Mouse (Mus musculus) spleen, postnatal 36 days (tissue): Measurements from ENCODE around the gene Acvr2b.
"Not testable (repeated sequence)": the region's sequence is repeated elsewhere in the genome, so short reads cannot be mapped to it uniquely, and the experiment has no call there.

Source experiments
- DNase-seq, 2 experiments: peaks; one replicate each; pipeline ENCODE4 v3.0.0; 2022; ENCODE audit warnings: low spot score in 2 of 2, mixed read lengths in 1 of 2

The Acvr2b gene

GRCm38 (mm10) chr9:119401801-119402214, at the start of gene Acvr2b:
Acvr2b (plus strand) TSS chr9:119402118.
- DNase-seq, result peak; percentile 70 to 77

- no peak for DNase-seq
These were observed 48.0 kb upstream of the Acvr2b start for GRCm38 (mm10) chr9:119353926-119354325.

- no peak for DNase-seq
These were observed 46.0 kb upstream of the Acvr2b start for GRCm38 (mm10) chr9:119355943-119356342.

DNA sequence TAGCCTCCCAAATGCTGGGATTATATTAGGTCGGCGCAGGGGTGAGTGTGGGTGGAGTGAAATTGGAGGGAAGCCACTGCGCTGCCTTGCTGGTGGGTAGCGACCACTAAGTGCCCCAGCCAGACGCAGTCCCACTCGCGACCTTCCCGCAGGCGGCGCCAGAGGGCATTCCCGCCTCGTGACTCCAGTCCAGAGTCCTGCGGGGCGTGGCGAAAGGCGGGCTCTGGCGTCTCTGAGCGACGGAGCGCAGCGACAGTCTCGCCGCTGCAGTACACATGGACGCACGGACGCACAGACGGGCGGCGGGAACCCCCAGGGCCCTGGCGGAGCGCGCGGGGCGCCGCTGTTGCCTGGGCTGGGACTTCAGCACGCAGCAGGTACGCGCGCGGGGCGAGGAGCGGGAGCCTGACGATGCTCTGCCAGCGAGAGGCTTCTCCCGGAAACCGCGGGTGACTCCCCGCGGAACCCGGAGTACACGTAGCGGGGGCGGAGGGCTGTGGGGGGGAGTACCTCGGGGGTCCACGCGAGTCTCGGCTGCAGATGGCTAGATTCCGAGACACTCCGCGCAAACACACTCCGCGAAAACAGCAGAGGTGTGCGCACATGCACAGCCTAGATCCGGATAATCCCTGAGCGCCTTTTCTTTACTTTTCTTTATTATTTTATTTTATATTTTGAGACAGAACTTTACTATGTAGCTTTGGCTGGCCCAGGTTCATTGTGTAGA, 44.4 kb upstream of the Acvr2b start, which contains the start of gene Xylb:
Gene Xylb, plus strand, starts transcription at position 51 of the 727 bp plus-strand sequence.
- DNase-seq, result peak; percentile 83 to 87

DNA sequence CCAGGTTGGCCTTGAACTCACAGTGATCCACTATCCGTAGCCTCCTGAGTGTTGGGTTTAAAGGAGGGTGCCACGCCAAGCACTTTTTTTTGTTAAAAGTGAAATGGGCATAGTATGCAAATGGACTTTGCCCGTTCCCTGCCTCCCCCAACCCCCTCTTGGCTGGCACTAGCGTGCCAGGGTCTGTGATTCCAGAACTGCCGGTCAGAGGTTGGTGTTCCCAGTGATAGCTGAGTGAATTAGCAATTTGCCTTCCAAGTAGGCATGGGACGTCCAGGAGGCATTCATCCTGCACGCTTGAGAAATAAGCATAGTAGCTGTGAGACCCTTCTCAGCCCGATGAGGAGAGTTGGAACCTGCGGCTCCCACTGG, 43.9 kb upstream of the Acvr2b start:
- no peak for DNase-seq

GRCm38 (mm10) chr9:119361416-119361815, 40.5 kb upstream of the Acvr2b start:
- no peak for DNase-seq

DNA sequence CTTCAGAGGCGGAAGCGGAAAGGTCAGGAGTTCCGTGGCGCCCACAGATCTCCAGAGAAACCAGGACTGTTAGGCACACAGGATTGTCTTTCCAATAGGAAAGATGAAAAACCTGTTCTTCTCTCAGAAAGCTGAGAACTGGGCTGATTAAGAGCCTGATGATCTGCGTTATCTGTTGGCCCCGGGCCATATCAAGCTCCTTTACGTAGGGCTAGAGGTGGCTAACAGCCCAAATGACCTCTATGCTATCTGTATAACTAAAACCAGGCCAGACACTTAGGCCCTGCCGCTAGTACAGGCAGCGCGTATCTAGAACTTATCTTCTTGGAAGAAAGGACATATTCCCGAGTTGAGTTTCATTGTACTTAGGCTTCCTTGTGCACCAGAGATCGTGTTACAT, 38.7 kb upstream of the Acvr2b start:
- DNase-seq, result no peak

DNA sequence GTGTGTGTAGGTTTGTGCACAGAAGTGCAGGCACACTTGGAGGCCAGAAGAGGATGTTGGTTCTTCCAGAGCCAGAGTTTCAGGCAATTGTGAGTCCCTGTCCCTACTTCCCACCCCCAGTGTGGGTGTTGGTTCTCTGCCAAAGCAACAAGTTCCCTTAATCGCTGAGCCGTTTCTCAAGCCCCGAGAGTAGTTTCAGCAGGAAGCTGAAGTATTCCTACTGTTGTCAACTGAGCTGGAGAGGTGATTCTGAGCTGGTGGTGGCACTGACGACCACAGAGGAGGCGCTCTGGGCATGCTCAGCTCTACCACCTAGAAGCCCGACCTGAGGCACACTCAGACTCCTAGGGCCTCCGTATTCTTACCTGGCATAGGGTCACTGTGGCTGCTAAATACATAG, 36.6 kb upstream of the Acvr2b start, which contains the start of gene Slc22a14:
Gene Slc22a14, minus strand, starts transcription at position 270 of the 400 bp plus-strand sequence.
- DNase-seq, result peak; percentile 26 to 27

GRCm38 (mm10) chr9:119368367-119368766, 33.6 kb upstream of the Acvr2b start:
- no peak for DNase-seq

- DNase-seq, result not testable (repeated sequence)
These were observed 31.1 kb upstream of the Acvr2b start for GRCm38 (mm10) chr9:119370770-119371169.

DNA sequence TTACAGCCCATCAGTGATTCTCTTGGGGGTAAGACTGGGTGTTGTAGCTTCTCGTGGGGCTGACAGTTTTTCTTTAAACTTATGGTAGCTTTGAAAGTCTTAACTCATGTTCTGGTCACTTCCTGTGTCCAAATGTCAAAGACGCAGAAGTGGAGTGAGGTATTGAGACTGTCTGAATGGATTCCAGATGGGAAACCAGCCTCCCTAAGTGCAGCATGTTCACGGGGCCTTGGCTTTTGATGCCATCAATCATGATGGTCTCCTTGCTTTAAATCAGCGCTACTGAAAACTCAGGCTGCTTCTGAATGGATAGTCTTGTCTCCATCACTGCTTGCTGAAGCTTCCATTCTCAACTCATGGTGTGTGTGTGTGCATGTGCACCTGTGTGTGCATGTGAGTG, 30.7 kb upstream of the Acvr2b start:
- no peak for DNase-seq

DNA sequence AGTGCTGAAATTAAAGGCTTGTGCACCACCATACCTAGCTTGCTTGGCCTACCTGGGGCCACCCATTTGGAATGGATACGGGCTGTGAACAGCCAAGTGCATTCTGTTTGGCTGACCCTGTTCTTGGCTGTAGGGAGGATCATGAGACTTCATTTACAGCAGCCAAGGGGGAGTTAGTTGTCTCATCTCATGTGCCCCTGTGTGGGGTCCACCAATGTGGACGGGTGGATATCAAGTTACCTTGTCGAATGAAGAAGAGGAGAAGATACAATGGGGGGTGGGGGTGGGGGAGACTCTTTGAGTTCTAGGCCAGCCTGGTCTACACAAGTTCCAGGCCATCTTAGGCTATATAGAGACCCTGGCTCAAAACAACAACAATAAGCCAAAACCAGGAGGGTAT, 26.9 kb upstream of the Acvr2b start:
- DNase-seq, result no peak

DNA sequence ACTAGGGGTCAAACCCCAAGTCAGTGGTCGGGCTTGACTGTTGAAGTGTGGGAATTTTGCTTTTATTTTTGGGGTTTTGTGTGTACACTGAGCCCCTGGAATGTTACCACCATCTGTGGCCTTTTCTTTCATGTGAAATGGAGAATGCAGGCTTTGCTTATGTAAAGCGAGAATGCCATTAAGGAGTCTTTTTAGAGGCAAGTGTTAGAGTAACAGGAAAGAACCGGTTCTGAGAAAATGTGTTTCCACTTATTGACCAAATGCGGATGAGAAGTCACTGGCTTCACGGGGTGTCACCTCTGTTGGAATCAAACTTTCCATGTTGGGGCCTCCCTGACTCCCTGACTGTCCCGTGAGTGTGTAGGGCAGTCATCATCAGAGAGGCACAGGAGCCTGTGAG, 26.4 kb upstream of the Acvr2b start:
- no peak for DNase-seq

DNA sequence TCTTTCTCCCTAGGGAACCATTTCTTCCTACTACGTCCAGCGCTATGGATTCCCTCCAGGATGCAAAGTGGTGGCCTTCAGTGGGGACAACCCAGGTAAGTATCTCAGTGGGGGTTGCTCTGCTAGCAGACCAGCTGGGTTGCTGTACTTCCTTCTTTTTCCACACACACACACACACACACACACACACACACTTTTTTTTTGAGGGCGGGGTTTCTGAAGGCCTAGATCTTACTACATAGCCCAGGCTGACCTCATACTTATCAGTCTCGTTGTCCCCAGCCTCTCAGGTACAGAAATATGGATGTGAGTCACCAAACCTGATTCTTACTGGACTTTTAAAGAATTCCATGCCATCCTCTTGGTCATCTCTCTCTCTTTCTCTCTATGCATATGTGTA, 23.7 kb upstream of the Acvr2b start:
- DNase-seq, result no peak

DNA sequence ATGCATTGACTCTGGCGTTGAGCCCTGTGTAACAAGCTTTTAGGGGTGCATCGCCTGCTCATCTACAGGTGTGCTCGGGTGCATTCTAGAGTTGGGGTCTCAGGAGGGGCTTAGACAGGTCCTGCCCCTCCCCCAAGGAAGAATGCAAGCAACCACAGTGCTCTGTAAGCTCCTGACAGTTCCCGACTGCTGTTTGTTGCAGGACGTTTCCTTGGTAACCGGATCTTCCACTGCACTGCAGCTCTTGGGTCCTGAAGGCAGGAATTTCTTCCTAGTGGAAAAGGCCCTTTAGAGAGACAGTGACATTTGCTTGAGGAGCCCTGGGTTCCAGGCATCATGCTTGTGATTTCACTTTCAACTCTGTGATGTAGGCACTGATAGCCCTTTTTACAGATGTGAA, 19.3 kb upstream of the Acvr2b start:
- DNase-seq, result no peak

- no peak for DNase-seq
These were observed 13.0 kb upstream of the Acvr2b start for GRCm38 (mm10) chr9:119388956-119389355.

GRCm38 (mm10) chr9:119390214-119390613, 11.7 kb upstream of the Acvr2b start:
- no peak for DNase-seq

DNA sequence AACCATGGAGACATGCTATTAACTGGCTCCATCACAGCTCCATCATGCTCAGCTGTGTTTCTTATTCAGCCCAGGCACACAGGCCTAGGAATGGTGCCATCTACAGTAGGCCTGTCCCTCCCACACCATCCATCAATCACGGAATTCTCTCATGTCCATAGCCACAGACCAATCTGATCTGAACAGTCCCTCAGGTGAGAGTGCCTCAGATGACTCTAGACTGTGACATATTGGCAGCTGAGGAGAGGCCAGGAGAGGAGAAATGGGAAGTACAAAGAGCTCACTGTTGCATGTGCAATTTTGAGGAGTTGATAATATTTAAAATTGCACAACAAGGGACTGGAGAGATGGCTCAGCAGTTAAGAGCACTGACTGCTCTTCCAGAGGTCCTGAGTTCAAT, 7.1 kb upstream of the Acvr2b start:
- DNase-seq, result no peak

GRCm38 (mm10) chr9:119401351-119401750, 567 bp upstream of the Acvr2b start:
- no peak for DNase-seq

DNA sequence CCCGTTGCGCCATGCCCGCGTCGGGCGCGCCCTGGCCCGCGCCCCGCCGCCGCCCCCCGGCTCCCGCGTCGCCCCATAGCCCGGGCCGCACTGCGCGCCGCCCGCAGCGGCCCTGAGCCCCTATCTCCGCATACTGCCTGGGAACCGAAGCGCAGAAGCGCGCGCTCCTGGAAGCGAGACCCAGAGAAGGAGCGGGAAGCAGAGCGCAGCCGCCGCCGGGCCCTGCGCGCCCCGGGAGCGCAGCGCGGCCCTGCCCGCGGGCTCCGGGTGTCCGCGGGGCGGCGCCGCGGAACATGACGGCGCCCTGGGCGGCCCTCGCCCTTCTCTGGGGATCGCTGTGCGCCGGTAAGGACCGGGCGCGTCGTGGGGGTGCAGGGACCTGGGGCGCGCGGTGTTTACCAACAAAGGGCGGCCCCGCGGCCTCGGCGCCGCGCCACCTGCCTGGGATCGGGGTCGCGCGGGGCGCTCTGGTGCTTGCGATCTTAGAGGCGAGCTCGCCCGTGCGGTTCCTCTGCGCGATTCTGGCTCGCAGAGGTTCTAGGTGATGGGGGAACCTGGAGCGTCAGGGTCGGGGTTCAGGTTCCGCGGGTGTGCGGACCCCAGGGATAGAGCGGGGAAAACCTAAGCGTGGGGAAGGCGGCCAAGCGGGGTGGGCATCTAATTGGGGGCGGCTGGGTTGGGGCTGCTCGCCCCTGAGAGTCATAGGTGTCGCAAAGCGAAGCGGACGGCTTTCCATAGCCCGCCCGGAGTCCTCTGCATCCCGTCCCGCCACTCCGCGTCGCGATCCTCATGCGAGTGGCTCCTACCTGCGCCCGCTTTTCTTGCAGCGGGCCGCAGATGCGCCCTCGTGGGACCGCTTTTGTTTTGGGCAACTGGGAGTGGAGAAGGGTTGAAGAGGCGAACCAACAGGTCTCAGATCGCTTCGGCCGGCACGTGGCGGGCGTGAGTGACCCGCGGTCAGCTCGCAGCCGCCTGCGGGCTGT, 626 bp downstream of the Acvr2b start:
- DNase-seq, result no peak

GRCm38 (mm10) chr9:119403236-119403641, 1.3 kb downstream of the Acvr2b start:
- no peak for DNase-seq

GRCm38 (mm10) chr9:119404090-119404489, 2.2 kb downstream of the Acvr2b start:
- no peak for DNase-seq

GRCm38 (mm10) chr9:119407884-119408283, 6.0 kb downstream of the Acvr2b start:
- no peak for DNase-seq
